Mouse (Mus musculus): ENCODE results near the gene Tbc1d22a. TPM values are rescaled to one million over a fixed set of nuclear protein-coding genes. Genes with fewer than 3 reads are reported as not detected.
A peak's percentile ranks its signal among the peaks of the same experiment; 100 is the strongest.

Gene Tbc1d22a
- polyA plus RNA-seq, 1 experiment: 39.8 TPM

GRCm38 (mm10) chr15:86434241-86434640 is 220.0 kb downstream of the Tbc1d22a start:
- TF ChIP-seq POLR2A (IDR thresholded peaks at IDR 0.05; ENCODE audit: borderline replicate concordance, low read depth, low read length): no peak
- TF ChIP-seq CTCF (IDR thresholded peaks at IDR 0.05; ENCODE audit: low read depth, low read length): no peak
- Histone ChIP-seq H3K4me3 (ENCODE audit: insufficient read depth, low read length) (no peak overlapping the region), H3K27ac (ENCODE audit: insufficient read depth, low read depth, low read length) (no peak overlapping the region), H3K4me1 (ENCODE audit: control insufficient read depth, insufficient read depth, low read length) (no peaks in the 10 kb centered on the region)

- Histone ChIP-seq H3K4me1 (ENCODE audit: control insufficient read depth, insufficient read depth, low read length) (peaks cover 6% of the 10 kb centered on the region; the same call in 1 of the 2 replicates), H3K27ac (ENCODE audit: insufficient read depth, low read depth, low read length) (no peak overlapping the region), H3K4me3 (ENCODE audit: insufficient read depth, low read length) (no peak overlapping the region)
- no peak for TF ChIP-seq POLR2A (IDR thresholded peaks at IDR 0.05; ENCODE audit: borderline replicate concordance, low read depth, low read length)
- no peak for TF ChIP-seq CTCF (IDR thresholded peaks at IDR 0.05; ENCODE audit: low read depth, low read length)
Observed at GRCm38 (mm10) chr15:86437346-86437745, 223.1 kb downstream of the Tbc1d22a start.

GRCm38 (mm10) chr15:86439015-86439796 is 224.9 kb downstream of the Tbc1d22a start:
- Histone ChIP-seq H3K4me3 (ENCODE audit: insufficient read depth, low read length) (no peak overlapping the region), H3K27ac (ENCODE audit: insufficient read depth, low read depth, low read length) (no peak overlapping the region), H3K4me1 (ENCODE audit: control insufficient read depth, insufficient read depth, low read length) (peaks cover 6% of the 10 kb centered on the region; the same call in 1 of the 2 replicates)
- TF ChIP-seq CTCF (IDR thresholded peaks at IDR 0.05; ENCODE audit: low read depth, low read length) (no peak), POLR2A (IDR thresholded peaks at IDR 0.05; ENCODE audit: borderline replicate concordance, low read depth, low read length) (no peak)

- Histone ChIP-seq H3K4me1 (ENCODE audit: control insufficient read depth, insufficient read depth, low read length) (peaks cover 15% of the 10 kb centered on the region), H3K27ac (ENCODE audit: insufficient read depth, low read depth, low read length) (no peak overlapping the region), H3K4me3 (ENCODE audit: insufficient read depth, low read length) (no peak overlapping the region)
- TF ChIP-seq POLR2A (IDR thresholded peaks at IDR 0.05; ENCODE audit: borderline replicate concordance, low read depth, low read length): no peak
- no peak for TF ChIP-seq CTCF (IDR thresholded peaks at IDR 0.05; ENCODE audit: low read depth, low read length)
Observed at GRCm38 (mm10) chr15:86444271-86444670, 230.0 kb downstream of the Tbc1d22a start.

GRCm38 (mm10) chr15:86446064-86446463 is 231.8 kb downstream of the Tbc1d22a start:
- TF ChIP-seq CTCF (IDR thresholded peaks at IDR 0.05; ENCODE audit: low read depth, low read length) (no peak), POLR2A (IDR thresholded peaks at IDR 0.05; ENCODE audit: borderline replicate concordance, low read depth, low read length) (no peak)
- 0 out of 2 replicates have a peak overlapping the region, but pooled peaks have one; percentile 17 for H3K27ac ChIP-seq (ENCODE audit: insufficient read depth, low read depth, low read length)
- H3K4me1 ChIP-seq (ENCODE audit: control insufficient read depth, insufficient read depth, low read length): peaks cover 13% of the 10 kb centered on the region
- H3K4me3 ChIP-seq (ENCODE audit: insufficient read depth, low read length): no peak overlapping the region

- H3K27ac ChIP-seq (ENCODE audit: insufficient read depth, low read depth, low read length): no peak overlapping the region
- H3K4me1 ChIP-seq (ENCODE audit: control insufficient read depth, insufficient read depth, low read length): peaks cover 9% of the 10 kb centered on the region
- no peak for TF ChIP-seq POLR2A (IDR thresholded peaks at IDR 0.05; ENCODE audit: borderline replicate concordance, low read depth, low read length)
- no peak for TF ChIP-seq CTCF (IDR thresholded peaks at IDR 0.05; ENCODE audit: low read depth, low read length)
- no peak overlapping the region for H3K4me3 ChIP-seq (ENCODE audit: insufficient read depth, low read length)
Observed at GRCm38 (mm10) chr15:86447251-86447650, 233.0 kb downstream of the Tbc1d22a start.

- H3K4me3 ChIP-seq (ENCODE audit: insufficient read depth, low read length): no peak overlapping the region
- peaks cover 9% of the 10 kb centered on the region for H3K4me1 ChIP-seq (ENCODE audit: control insufficient read depth, insufficient read depth, low read length)
- H3K27ac ChIP-seq (ENCODE audit: insufficient read depth, low read depth, low read length): no peak overlapping the region
- no peak for TF ChIP-seq CTCF (IDR thresholded peaks at IDR 0.05; ENCODE audit: low read depth, low read length)
- no peak for TF ChIP-seq POLR2A (IDR thresholded peaks at IDR 0.05; ENCODE audit: borderline replicate concordance, low read depth, low read length)
Observed at GRCm38 (mm10) chr15:86449236-86449635, 235.0 kb downstream of the Tbc1d22a start.

GRCm38 (mm10) chr15:86449794-86450193 is 235.5 kb downstream of the Tbc1d22a start:
- no peak overlapping the region for H3K4me3 ChIP-seq (ENCODE audit: insufficient read depth, low read length)
- peaks cover 9% of the 10 kb centered on the region for H3K4me1 ChIP-seq (ENCODE audit: control insufficient read depth, insufficient read depth, low read length)
- no peak overlapping the region for H3K27ac ChIP-seq (ENCODE audit: insufficient read depth, low read depth, low read length)
- TF ChIP-seq CTCF (IDR thresholded peaks at IDR 0.05; ENCODE audit: low read depth, low read length) (no peak), POLR2A (IDR thresholded peaks at IDR 0.05; ENCODE audit: borderline replicate concordance, low read depth, low read length) (no peak)

GRCm38 (mm10) chr15:86459413-86459812 is 245.2 kb downstream of the Tbc1d22a start:
- no peak overlapping the region for H3K4me3 ChIP-seq (ENCODE audit: insufficient read depth, low read length)
- H3K4me1 ChIP-seq (ENCODE audit: control insufficient read depth, insufficient read depth, low read length): peaks cover 3% of the 10 kb centered on the region; the same call in 1 of the 2 replicates
- TF ChIP-seq POLR2A (IDR thresholded peaks at IDR 0.05; ENCODE audit: borderline replicate concordance, low read depth, low read length) (no peak), CTCF (IDR thresholded peaks at IDR 0.05; ENCODE audit: low read depth, low read length) (no peak)
- H3K27ac ChIP-seq (ENCODE audit: insufficient read depth, low read depth, low read length): no peak overlapping the region

- Histone ChIP-seq H3K4me3 (ENCODE audit: insufficient read depth, low read length) (no peak overlapping the region), H3K27ac (ENCODE audit: insufficient read depth, low read depth, low read length) (no peak overlapping the region), H3K4me1 (ENCODE audit: control insufficient read depth, insufficient read depth, low read length) (no peaks in the 10 kb centered on the region)
- TF ChIP-seq CTCF (IDR thresholded peaks at IDR 0.05; ENCODE audit: low read depth, low read length) (no peak), POLR2A (IDR thresholded peaks at IDR 0.05; ENCODE audit: borderline replicate concordance, low read depth, low read length) (no peak)
Observed at GRCm38 (mm10) chr15:86462636-86463035, 248.4 kb downstream of the Tbc1d22a start.

All from bone marrow macrophage, adult 2 months (primary cell).